Mouse (Mus musculus) testis, adult 2 months (tissue): Measurements from ENCODE around the gene Esr2. TPM values are rescaled to one million over a fixed set of nuclear protein-coding genes. Genes with fewer than 3 reads are reported as not detected.

Experiments
- H3K27ac ChIP-seq: fragments of 200-500 bp; 2 replicates; pipeline ENCODE4 v1.5.1; 2012; ENCODE audit warnings: low read depth, low read length; ENCODE audit not compliant: control insufficient read depth, insufficient read depth
- H3K27me3 ChIP-seq: fragments of 200-500 bp; 2 replicates; pipeline ENCODE4 v1.6.1; 2012; ENCODE audit warnings: mild to moderate bottlenecking, low read length, moderate library complexity; ENCODE audit not compliant: control insufficient read depth, insufficient read depth
- H3K36me3 ChIP-seq: fragments of 200-500 bp; 2 replicates; pipeline ENCODE4 v1.6.1; 2012; ENCODE audit warnings: mild to moderate bottlenecking, low read length; ENCODE audit not compliant: control insufficient read depth, insufficient read depth
- H3K4me1 ChIP-seq: fragments of 200-500 bp; 2 replicates; pipeline ENCODE4 v1.6.1; 2012; ENCODE audit warnings: low read length; ENCODE audit not compliant: control insufficient read depth, insufficient read depth
- H3K4me3 ChIP-seq: fragments of 200-500 bp; 2 replicates; pipeline ENCODE4 v1.5.1; 2012; ENCODE audit warnings: low read depth, mild to moderate bottlenecking, low read length, moderate library complexity, mixed read lengths; ENCODE audit not compliant: control insufficient read depth
- CTCF ChIP-seq: fragments of 200-500 bp; IDR thresholded peaks from 2 replicates; pipeline ENCODE4 v1.5.1; 2012; ENCODE audit warnings: low read depth, mild to moderate bottlenecking, inconsistent platforms, low read length, moderate library complexity; ENCODE audit not compliant: control insufficient read depth, insufficient read depth, insufficient replicate concordance
- POLR2A ChIP-seq: fragments of 200-500 bp; IDR thresholded peaks from 2 replicates; pipeline ENCODE4 v1.6.1; 2012; ENCODE audit warnings: low read depth, mild to moderate bottlenecking, inconsistent platforms, low read length, moderate library complexity; ENCODE audit not compliant: control insufficient read depth
- polyA plus RNA-seq: library from polyadenylated mRNA; depleted of rRNA; stranded (reverse); fragments of >200 nt; gene quantifications from 2 replicates; pipeline ENCODE4 v1.2.3, GENCODE M21; 2012; rRNA removed

Esr2 gene
- polyA plus RNA-seq, 1 experiment, result 0.19 TPM

DNA sequence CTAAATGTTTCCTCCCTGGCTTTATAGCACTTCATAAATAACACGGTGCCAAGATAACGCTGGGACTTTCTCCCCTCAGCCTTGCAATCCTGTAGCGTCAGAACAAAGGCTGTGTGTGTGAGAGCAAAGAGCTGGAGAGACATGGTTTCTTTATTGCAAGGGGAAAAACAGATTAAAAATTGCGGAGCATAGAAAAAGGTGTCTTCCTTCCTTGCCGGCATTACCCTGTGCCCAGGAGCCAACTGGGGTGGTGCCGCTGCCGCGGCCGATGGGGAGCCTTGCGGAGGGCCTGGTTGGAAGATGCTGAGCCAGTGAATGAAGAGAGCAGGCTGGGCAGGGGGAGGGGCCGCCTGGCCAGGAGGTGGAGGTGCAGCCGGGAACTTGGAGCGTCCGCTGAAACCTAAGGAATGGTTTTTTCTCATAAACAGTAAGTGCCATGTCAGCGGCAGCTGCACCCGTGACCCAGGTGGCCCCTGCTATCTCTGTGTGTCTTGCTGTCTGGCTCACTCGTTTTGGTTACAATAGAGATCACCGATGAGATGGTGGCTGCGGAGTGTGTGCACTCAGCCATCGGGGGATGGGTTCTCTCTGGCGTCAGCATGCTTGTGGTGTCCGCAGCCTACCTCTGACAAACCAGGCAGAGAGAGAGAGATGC lies 95.4 kb downstream of the Esr2 start:
- Histone ChIP-seq H3K27ac (peak overlapping the region; percentile 55), H3K27me3 (no peaks in the 10 kb centered on the region), H3K36me3 (no peaks in the 10 kb centered on the region), H3K4me3 (no peak overlapping the region), H3K4me1 (no peaks in the 10 kb centered on the region)
- no peak for TF ChIP-seq CTCF
- TF ChIP-seq POLR2A, result no peak

DNA sequence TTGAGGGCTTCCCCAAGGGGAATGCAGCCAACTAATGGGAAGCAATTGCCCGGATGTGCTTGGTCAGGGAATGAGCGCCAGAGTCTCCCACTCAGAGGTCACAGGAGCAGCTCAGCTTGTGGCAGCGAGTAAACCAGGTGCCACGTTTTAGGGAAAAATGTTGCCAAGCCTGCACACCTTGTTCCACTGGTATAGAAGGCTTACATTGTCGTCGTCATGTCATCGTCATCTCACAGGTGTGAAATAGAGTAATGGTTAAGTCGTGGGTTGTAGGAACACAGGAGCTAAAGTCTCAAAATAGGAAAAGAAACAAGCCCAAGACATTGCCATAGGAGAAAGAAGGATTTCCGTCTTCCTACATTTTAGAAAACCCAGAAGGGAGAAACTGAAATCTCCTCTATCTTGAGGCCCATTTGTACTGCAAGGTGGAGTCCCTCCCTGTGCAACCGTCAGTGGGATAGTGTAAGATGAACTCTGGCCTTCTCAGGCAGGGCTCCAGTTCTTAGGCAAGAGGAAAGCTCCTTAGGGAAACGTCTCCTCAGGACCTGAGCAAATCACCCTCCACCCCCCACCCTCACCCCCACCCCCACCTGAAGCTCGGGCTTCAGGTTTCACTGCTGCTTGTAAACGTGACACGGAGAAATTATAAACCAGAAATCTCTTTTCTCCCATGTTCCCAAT lies 96.0 kb downstream of the Esr2 start:
- Histone ChIP-seq H3K4me1 (no peaks in the 10 kb centered on the region), H3K27ac (peak overlapping the region; percentile 34; the same call in 1 of the 2 replicates), H3K36me3 (no peaks in the 10 kb centered on the region), H3K4me3 (no peak overlapping the region), H3K27me3 (no peaks in the 10 kb centered on the region)
- TF ChIP-seq CTCF (no peak), POLR2A (no peak)

DNA sequence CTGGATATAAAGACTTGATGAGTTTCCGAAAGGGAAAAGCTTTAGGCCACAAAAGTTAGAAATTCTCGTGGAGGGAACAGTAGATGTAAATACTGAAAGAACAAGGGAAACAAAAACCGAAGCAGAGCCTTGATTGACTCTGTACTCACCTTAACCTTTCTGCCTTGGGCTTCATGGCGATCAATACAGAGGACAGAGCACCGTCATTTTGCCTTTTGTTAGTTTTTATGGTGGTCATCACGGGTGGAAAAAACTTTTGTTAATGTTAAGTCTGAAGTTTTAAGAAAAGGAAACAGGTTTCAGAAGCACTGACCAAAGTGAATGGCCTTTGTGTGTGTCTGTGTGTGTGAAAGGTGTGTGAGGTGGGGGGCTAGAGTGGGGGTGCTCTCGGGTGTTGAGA lies 103.1 kb downstream of the Esr2 start:
- H3K36me3 ChIP-seq, result no peaks in the 10 kb centered on the region
- H3K27ac ChIP-seq, result no peak overlapping the region
- H3K4me1 ChIP-seq, result no peaks in the 10 kb centered on the region
- TF ChIP-seq POLR2A (no peak), CTCF (no peak)
- H3K27me3 ChIP-seq, result no peaks in the 10 kb centered on the region
- H3K4me3 ChIP-seq, result no peak overlapping the region

DNA sequence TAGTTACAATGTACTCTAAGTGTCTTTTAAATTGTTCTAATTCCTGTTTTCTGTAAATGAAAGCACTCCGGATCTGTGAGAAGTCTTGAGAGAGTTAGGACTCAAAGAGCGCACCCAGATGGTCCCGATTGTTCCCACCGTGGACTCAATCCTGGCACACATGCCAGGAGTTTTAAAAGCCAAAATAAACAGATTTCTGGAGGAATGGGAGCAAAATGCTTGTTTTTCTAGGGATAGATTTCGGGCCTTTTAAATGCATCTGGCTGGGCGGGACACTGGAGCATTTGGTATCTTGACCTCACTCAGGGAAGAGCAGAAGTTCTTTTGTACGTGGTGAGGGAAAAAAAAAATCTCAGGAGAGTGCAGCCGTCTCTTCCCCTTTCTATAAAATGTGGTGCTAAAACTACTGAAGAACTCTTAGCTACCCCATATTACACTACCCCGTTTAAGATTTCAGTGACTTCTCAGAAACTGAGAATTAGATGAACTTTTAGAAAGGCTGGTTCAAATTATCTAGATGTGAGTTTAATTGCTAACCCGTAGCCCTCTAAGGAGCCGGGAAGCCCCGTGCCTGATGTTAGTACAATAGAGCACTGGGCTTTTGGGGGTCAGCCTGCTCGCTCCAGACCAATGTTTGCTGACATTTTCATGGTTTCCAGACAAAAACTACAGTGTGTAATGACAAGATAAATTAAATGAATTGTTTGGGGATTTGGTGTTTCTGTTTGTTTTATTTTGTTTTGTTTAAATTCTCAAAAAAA lies 103.8 kb downstream of the Esr2 start:
- no peak overlapping the region for H3K27ac ChIP-seq
- no peaks in the 10 kb centered on the region for H3K27me3 ChIP-seq
- no peaks in the 10 kb centered on the region for H3K4me1 ChIP-seq
- TF ChIP-seq CTCF (no peak), POLR2A (no peak)
- no peak overlapping the region for H3K4me3 ChIP-seq
- H3K36me3 ChIP-seq, result no peaks in the 10 kb centered on the region

DNA sequence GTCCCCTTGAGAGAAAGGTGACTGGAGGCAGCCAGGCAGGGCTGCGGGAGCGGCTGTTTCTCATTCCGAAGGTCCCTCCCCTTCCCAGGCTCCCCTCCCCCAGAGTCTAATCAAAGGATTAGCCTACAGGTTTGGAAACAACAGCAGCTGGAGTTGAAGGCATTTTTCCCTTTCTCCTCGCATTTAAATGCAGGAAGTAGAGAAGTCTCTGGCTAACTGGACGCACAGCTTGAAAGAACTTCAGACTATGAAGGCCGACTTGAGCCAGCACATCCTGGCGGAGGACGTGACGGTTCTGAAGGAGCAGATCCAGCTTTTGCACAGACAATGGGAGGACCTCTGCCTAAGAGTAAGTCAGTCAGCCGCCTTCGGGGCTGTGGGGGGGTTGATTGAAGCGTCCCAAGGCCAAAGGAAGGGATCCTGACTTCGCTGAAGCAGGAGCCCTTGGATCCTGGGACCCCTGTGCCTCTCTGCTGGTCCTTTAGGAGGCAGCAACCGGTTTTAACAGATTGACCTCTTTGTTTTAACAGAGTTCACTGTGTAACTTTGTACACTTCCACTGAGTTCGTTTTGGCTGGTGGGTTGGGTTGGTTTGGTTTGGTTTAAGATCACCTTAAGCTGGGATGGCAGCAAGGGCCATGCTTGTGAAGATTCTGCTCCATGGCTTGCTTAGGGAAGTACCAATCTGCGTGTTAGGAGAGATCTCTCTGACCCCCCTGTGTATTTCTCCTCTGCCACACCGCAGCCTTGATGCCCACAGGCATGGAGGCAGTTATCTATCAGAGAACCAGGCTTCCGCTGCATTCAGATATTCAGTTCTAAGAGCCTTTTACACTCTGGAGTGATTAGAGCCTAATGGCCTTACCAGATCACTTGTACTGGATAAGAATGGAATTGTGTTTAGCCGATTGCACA lies 104.9 kb downstream of the Esr2 start:
- Histone ChIP-seq H3K27me3 (no peaks in the 10 kb centered on the region), H3K27ac (peak overlapping the region; percentile 5; the same call in 1 of the 2 replicates), H3K36me3 (no peaks in the 10 kb centered on the region), H3K4me1 (no peaks in the 10 kb centered on the region), H3K4me3 (no peak overlapping the region)
- TF ChIP-seq CTCF, result no peak
- TF ChIP-seq POLR2A, result no peak

Other genes starting within 250 kb of the Esr2 start
- gene Tex21, start 69.5 kb upstream of the Esr2 start, polyA plus RNA-seq, result 59.9 and 60.2 TPM in 2 replicates
- gene Mthfd1, start 78.0 kb upstream of the Esr2 start, polyA plus RNA-seq, result 6.1 and 7.5 TPM in 2 replicates
- gene Akap5, start 147.6 kb upstream of the Esr2 start, polyA plus RNA-seq, result 0.16 TPM in 2 replicates
- gene Zbtb25, start 192.3 kb upstream of the Esr2 start, polyA plus RNA-seq, result 15.7 and 15.8 TPM in 2 replicates
- gene Zbtb1, start 193.0 kb upstream of the Esr2 start, polyA plus RNA-seq, result 0.30 and 0.34 TPM in 2 replicates
- gene Hspa2, start 226.9 kb upstream of the Esr2 start, polyA plus RNA-seq, result 758 and 855 TPM in 2 replicates
- gene Ppp1r36, start 240.3 kb upstream of the Esr2 start, polyA plus RNA-seq, result 70.7 and 80.4 TPM in 2 replicates